Mouse (Mus musculus): ENCODE measurements around the gene Gm128. TPM values are rescaled to one million over a fixed set of nuclear protein-coding genes. Genes with fewer than 3 reads are reported as not detected.

Gm128 gene
- polyA plus RNA-seq, 1 experiment from 2014 or later, result 0.88 TPM

- Histone ChIP-seq H3K27me3 (no peaks in the 10 kb centered on the region), H3K4me3 (no peak overlapping the region), H3K4me1 (no peaks in the 10 kb centered on the region), H3K9ac (no peak overlapping the region), H3K9me3 (no peaks in the 10 kb centered on the region), H3K27ac (no peak overlapping the region), H3K4me2 (replicated peaks) (no peak overlapping the region), H3K36me3 (peaks cover 85% of the 10 kb centered on the region)
- 88% methylated on average over 1 of the region's 1 CpGs for WGBS
- ATAC-seq (ENCODE audit: low FRiP score, low read depth), result no peak
Observed at GRCm38 (mm10) chr3:95264724-95265123, 23.3 kb upstream of the Gm128 start.

DNA sequence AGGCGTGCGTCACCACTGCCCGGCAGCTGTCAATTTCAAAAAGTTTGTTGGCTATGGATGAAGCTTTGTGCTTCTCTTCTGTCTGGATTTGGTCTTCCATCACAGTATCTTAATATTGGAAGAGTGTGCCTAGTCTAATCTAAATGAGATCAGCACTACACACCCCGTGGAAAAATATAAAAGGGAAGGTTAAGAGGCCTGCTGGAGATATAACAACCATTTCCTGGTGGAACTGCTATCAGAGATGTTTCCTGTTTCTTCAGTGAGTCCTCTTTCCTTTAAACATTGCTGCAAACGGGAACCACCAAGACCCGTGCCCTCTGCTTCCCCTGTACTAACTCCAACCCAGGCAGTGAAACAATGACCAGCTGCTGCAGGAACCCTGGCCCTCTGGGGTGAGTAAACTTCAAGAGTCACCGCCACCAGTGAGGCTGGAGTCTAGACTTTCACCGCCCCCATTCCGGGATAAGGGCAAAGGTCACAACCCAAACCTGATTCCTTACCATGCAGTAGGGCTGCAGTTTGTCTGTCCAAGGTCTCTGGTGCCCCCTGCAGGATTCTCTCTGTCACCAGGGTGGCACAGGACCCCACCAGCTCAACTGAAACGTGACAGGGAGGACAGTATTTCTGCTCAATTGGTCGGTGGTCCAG lies 21.8 kb upstream of the Gm128 start:
- Histone ChIP-seq H3K27ac (no peak overlapping the region), H3K4me3 (no peak overlapping the region), H3K9me3 (no peaks in the 10 kb centered on the region), H3K4me2 (replicated peaks) (no peak overlapping the region), H3K36me3 (peaks cover 85% of the 10 kb centered on the region), H3K9ac (no peak overlapping the region), H3K27me3 (no peaks in the 10 kb centered on the region), H3K4me1 (no peaks in the 10 kb centered on the region)
- ATAC-seq (ENCODE audit: low FRiP score, low read depth), result no peak
- 47% methylated on average over 11 of the region's 11 CpGs for WGBS

DNA sequence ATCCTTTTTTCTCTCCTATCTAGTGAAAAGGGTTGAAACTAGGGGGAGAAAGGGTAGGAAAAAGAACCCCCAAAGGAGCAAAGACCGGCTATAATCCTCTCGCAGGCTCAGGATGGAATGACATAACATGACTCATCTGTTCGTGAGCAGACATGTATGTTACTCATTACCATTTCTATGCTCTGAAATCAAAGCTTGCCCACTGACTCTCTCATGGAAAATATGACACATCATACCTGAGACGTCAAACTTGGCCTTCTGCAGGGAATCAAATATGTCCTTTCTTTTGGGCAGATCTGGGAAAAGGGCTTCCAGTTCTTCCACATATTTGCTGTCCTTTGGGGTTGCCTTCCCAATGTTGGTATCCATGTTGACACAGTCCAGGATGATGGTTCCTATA lies 20.6 kb upstream of the Gm128 start:
- H3K4me3 ChIP-seq, result no peak overlapping the region
- H3K4me2 ChIP-seq (replicated peaks), result no peak overlapping the region
- H3K9me3 ChIP-seq, result no peaks in the 10 kb centered on the region
- H3K27ac ChIP-seq, result no peak overlapping the region
- H3K36me3 ChIP-seq, result peaks cover 85% of the 10 kb centered on the region
- ATAC-seq (ENCODE audit: low FRiP score, low read depth), result no peak
- no peaks in the 10 kb centered on the region for H3K27me3 ChIP-seq
- no peaks in the 10 kb centered on the region for H3K4me1 ChIP-seq
- WGBS, result 90% methylated on average over 4 of the region's 4 CpGs
- no peak overlapping the region for H3K9ac ChIP-seq

- H3K9me3 ChIP-seq, result no peaks in the 10 kb centered on the region
- H3K27me3 ChIP-seq, result no peaks in the 10 kb centered on the region
- H3K4me2 ChIP-seq (replicated peaks), result no peak overlapping the region
- H3K4me1 ChIP-seq, result no peaks in the 10 kb centered on the region
- no peak overlapping the region for H3K27ac ChIP-seq
- H3K36me3 ChIP-seq, result peaks cover 91% of the 10 kb centered on the region
- no peak overlapping the region for H3K9ac ChIP-seq
- ATAC-seq (ENCODE audit: low FRiP score, low read depth), result no peak
- WGBS, result 79% methylated on average over 5 of the region's 5 CpGs
- no peak overlapping the region for H3K4me3 ChIP-seq
Observed at GRCm38 (mm10) chr3:95256931-95257330, 15.5 kb upstream of the Gm128 start.

DNA sequence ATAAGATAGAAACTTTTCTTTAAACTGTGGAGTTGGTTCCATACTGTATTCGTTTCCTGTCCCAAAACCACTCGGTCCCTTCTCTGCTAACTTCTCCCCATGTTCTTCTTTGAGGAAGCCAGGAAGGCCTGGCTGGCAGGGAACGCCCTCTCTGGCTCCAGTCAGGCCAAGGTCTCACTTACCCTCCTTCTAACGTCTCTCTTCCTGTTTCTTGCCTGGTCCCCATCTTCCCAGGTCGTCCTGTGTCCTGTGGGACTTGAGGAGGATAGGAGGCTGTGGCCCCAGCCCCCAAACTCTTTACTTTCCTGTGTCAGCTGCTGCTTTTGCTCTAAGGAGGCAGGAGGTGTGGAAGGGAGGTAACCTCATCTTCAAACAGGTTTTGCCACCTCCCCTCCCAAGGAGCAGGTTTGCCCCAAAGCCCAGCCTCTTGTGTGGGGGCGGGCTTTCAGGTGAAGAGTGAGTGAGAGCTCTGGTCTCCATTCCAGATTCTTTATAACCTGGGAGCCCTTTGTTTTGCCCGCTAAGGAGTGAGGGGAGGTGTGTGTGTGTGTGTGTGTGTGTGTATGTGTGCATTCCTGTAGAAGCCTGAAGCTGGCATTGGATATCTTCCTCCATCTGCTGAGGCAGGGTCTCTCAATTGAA lies 9.5 kb upstream of the Gm128 start, which contains the start of gene Bnipl:
Bnipl (minus strand) TSS at position 411 of the 642 bp plus-strand sequence.
- Histone ChIP-seq H3K36me3 (peaks cover 45% of the 10 kb centered on the region), H3K27ac (no peak within 1 kb of the TSS), H3K9ac (no peak within 1 kb of the TSS), H3K4me3 (no peak within 1 kb of the TSS), H3K4me2 (replicated peaks) (0 out of 2 replicates have a peak within 1 kb of the TSS, but pooled peaks have one; percentile 12), H3K9me3 (no peaks in the 10 kb centered on the region), H3K27me3 (no peaks in the 10 kb centered on the region), H3K4me1 (0 out of 2 replicates have a peak, but pooled peaks cover 7% of the 10 kb centered on the region)
- WGBS, result 46% methylated on average over 7 of the region's 7 CpGs
- ATAC-seq (ENCODE audit: low FRiP score, low read depth), result 0 out of 2 replicates have a peak, but pooled peaks have one; percentile 36

DNA sequence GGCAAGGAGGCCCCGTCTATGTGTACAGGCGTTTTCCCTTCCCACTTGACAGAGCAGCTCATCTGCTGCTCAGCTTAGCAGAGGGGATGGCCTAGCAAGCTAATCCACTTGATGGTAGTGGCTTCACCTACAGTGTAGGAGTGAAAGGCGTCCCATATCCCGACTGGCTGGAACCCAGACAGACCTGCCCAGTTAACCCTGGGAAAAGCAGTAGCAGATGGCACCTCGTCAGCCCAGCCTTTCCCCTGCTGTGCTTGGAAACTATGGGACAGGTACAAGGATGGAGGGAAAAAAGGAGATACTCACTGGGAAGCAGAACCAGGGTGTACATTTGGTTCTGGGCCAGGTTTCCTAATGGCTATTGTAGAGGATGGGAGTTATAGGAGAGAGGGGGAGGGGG lies 9.0 kb upstream of the Gm128 start:
- Histone ChIP-seq H3K4me3 (no peak overlapping the region), H3K4me1 (0 out of 2 replicates have a peak, but pooled peaks cover 7% of the 10 kb centered on the region), H3K4me2 (replicated peaks) (no peak overlapping the region), H3K27me3 (no peaks in the 10 kb centered on the region), H3K9ac (no peak overlapping the region), H3K36me3 (peaks cover 42% of the 10 kb centered on the region), H3K9me3 (no peaks in the 10 kb centered on the region), H3K27ac (no peak overlapping the region)
- 67% methylated on average over 5 of the region's 5 CpGs for WGBS
- no peak for ATAC-seq (ENCODE audit: low FRiP score, low read depth)

DNA sequence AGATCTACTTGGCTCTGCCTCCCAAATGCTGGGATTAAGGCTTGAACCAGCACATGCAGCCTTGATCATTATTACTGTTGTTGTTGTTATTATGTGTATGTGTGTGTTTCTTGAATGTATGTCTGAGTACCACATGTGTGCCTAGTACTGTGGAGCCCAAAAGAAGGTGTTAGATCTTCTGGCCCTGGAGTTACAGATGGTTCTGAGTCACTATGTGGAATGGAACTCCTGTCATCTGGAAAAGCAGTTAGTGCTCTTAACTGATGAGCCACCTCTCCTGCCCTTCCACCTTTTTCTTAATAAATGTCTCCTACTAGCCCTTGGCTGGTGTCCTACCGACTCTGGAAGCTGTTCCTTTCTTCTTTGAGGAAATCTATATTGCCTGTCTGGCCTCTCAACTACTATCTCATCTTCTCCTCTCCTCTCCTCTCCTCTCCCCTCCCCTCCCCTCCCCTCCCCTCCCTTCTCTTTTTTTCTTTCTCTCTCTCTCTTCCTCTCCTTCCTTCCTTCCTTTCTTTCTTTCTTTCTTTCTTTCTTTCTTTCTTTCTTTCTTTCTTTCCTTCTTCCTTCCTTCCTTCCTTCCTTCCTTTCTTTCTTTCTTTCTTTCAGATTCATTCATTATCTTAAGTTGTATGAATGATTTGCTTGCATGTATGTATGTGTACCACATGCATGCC lies 6.4 kb upstream of the Gm128 start:
- Histone ChIP-seq H3K9me3 (no peaks in the 10 kb centered on the region), H3K27ac (no peak overlapping the region), H3K9ac (no peak overlapping the region), H3K36me3 (peaks cover 21% of the 10 kb centered on the region), H3K4me2 (replicated peaks) (no peak overlapping the region), H3K27me3 (no peaks in the 10 kb centered on the region), H3K4me1 (0 out of 2 replicates have a peak, but pooled peaks cover 7% of the 10 kb centered on the region), H3K4me3 (no peak overlapping the region)
- WGBS, result 78% methylated on average over 1 of the region's 1 CpGs
- ATAC-seq (ENCODE audit: low FRiP score, low read depth), result no peak

DNA sequence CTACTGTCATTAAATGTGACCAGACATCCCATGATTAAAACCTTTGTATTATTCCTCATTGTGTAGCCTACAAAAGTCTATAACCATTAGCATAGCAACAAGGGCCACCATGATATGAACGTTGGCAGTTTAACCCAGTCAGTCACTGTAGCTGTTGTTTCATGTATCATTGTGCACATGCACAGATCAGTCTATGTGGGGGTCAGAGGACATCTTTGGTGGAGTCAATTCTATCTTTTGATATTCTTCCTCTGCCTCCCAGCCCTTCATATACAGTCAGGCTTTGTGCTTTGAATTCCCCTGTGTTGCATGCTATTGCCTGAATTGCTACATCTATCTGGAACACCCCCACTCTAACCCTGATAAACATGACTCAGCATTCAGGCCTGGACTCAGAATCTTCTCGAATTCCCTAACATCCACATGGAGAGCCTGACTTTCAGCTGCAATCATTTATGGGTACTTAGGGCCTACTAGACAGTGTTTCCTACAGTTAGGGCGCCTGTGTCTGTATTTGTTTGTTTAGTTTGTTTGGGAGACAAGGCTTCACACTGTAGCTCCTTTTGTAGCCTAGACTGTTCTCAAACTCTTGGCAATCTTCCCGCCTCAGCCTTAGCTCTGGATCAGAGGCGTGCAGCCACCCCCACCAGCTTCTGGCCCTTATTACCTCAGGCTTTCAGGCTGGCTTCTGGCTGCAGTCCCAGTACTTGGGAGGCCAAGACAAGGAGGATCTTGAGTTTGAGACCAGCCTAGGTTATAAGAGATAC lies 5.2 kb upstream of the Gm128 start:
- 0 out of 2 replicates have a peak, but pooled peaks cover 7% of the 10 kb centered on the region for H3K4me1 ChIP-seq
- no peak overlapping the region for H3K4me2 ChIP-seq (replicated peaks)
- H3K9me3 ChIP-seq, result no peaks in the 10 kb centered on the region
- 84% methylated on average over 5 of the region's 5 CpGs for WGBS
- no peaks in the 10 kb centered on the region for H3K27me3 ChIP-seq
- no peak overlapping the region for H3K4me3 ChIP-seq
- H3K36me3 ChIP-seq, result peaks cover 13% of the 10 kb centered on the region
- no peak for ATAC-seq (ENCODE audit: low FRiP score, low read depth)
- H3K27ac ChIP-seq, result no peak overlapping the region
- no peak overlapping the region for H3K9ac ChIP-seq

DNA sequence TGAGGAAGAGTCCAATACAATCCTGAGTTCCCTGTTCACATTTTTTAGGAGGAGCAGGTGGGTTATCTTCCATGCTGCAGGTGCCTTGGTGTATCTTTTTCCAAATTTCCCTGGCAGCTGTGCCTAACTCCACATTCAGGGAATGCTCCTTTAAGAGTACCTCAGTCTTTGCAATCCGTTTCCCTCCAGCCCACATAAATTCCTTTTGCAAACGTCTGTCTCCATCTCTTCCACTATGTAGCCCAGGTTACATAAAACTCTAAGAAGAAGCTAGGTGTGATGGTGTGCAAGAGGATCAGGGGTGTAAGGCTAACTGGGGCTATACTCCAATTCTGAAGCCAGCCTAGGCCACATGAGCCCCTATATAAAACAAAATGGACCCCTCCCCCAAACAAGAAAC lies 1.7 kb upstream of the Gm128 start:
- no peaks in the 10 kb centered on the region for H3K27me3 ChIP-seq
- H3K9me3 ChIP-seq, result no peaks in the 10 kb centered on the region
- no peak overlapping the region for H3K9ac ChIP-seq
- no peak overlapping the region for H3K4me2 ChIP-seq (replicated peaks)
- H3K27ac ChIP-seq, result no peak overlapping the region
- ATAC-seq (ENCODE audit: low FRiP score, low read depth), result no peak
- WGBS, result 67% methylated on average over 2 of the region's 2 CpGs
- peaks cover 8% of the 10 kb centered on the region; the same call in 1 of the 2 replicates for H3K4me1 ChIP-seq
- peaks cover 17% of the 10 kb centered on the region for H3K36me3 ChIP-seq
- H3K4me3 ChIP-seq, result no peak overlapping the region

DNA sequence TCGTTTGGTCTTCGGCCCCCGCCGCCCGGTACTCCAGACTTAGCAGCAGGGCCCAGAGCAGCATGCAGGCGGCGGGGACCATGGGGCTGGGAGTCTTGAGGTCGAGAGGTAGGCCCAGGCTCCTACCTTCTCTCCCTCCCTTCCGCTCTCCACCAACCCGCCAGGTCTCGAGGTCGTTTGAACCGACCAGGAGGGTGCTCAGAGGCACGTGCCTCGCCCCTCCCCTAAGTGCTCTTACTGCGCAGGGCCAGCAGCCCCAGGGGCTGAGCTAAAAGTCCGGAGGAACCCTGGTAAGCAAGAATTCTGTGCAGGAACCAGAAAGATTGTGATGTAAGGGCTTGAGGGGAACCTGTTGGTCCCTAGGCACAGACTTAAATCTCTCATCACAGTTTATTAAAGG lies 498 bp downstream of the Gm128 start:
- Histone ChIP-seq H3K27me3 (no peaks in the 10 kb centered on the region), H3K4me1 (peaks cover 8% of the 10 kb centered on the region; the same call in 1 of the 2 replicates), H3K9me3 (no peaks in the 10 kb centered on the region), H3K4me3 (peak overlapping the region; percentile 7; the same call in 1 of the 2 replicates), H3K27ac (no peak overlapping the region), H3K4me2 (replicated peaks) (peak overlapping the region; percentile 46), H3K36me3 (peaks cover 31% of the 10 kb centered on the region), H3K9ac (peak overlapping the region; percentile 21)
- 28% methylated on average over 16 of the region's 17 CpGs for WGBS
- 0 out of 2 replicates have a peak, but pooled peaks have one; percentile 8 for ATAC-seq (ENCODE audit: low FRiP score, low read depth)

GRCm38 (mm10) chr3:95239971-95240370 lies 1.4 kb downstream of the Gm128 start:
- H3K4me2 ChIP-seq (replicated peaks), result no peak overlapping the region
- no peaks in the 10 kb centered on the region for H3K9me3 ChIP-seq
- no peak overlapping the region for H3K9ac ChIP-seq
- H3K4me3 ChIP-seq, result no peak overlapping the region
- no peaks in the 10 kb centered on the region for H3K27me3 ChIP-seq
- no peak for ATAC-seq (ENCODE audit: low FRiP score, low read depth)
- no peak overlapping the region for H3K27ac ChIP-seq
- peaks cover 34% of the 10 kb centered on the region for H3K36me3 ChIP-seq
- H3K4me1 ChIP-seq, result peaks cover 8% of the 10 kb centered on the region; the same call in 1 of the 2 replicates
- WGBS, result 86% methylated on average over 12 of the region's 12 CpGs
